Mouse (Mus musculus) cerebellum, adult 2 months (tissue): ENCODE measurements around the gene Olfr51. TPM values are rescaled to one million over a fixed set of nuclear protein-coding genes. Genes with fewer than 3 reads are reported as not detected.
A peak's percentile ranks its signal among the peaks of the same experiment; 100 is the strongest.
"Not testable (repeated sequence)": the region's sequence is repeated elsewhere in the genome, so short reads cannot be mapped to it uniquely, and the experiment has no call there.

Experiments used
- DNase-seq, 2 experiments: peaks; one replicate each; pipeline ENCODE4 v3.0.0; 2021
- H3K27ac ChIP-seq: fragments of 200-500 bp; 2 replicates; pipeline ENCODE4 v1.5.1; 2012; ENCODE audit warnings: low read length, control low read depth, inconsistent platforms; ENCODE audit not compliant: insufficient read depth
- H3K27me3 ChIP-seq: fragments of 200-500 bp; 2 replicates; pipeline ENCODE4 v1.6.1; 2012; ENCODE audit warnings: inconsistent platforms, mild to moderate bottlenecking, low read length, moderate library complexity; ENCODE audit not compliant: control insufficient read depth, insufficient read depth
- H3K4me1 ChIP-seq: fragments of 200-500 bp; 2 replicates; pipeline ENCODE4 v1.6.1; 2011; ENCODE audit warnings: low read length; ENCODE audit not compliant: control insufficient read depth, insufficient read depth
- H3K4me3 ChIP-seq: fragments of 200-500 bp; replicated peaks from 2 replicates; pipeline ENCODE3; 2011; ENCODE audit warnings: mild to moderate bottlenecking, low read depth, low read length, control low read depth; ENCODE audit not compliant: insufficient read depth
- CTCF ChIP-seq: fragments of 200-500 bp; IDR thresholded peaks from 2 replicates; pipeline ENCODE4 v1.5.1; 2011; ENCODE audit warnings: low read depth, mild to moderate bottlenecking, control low read depth, low read length, moderate library complexity, borderline replicate concordance; ENCODE audit not compliant: insufficient read depth
- POLR2A ChIP-seq: fragments of 200-500 bp; IDR thresholded peaks from 2 replicates; pipeline ENCODE4 v1.6.1; 2011; ENCODE audit warnings: low read length, control low read depth, borderline replicate concordance; ENCODE audit not compliant: insufficient read depth
- WGBS: fragments of 180-500 bp; shearing (Covaris S2); methylation state at CpG from one replicate; pipeline ENCODE4 v1.1.7; 2018; 5-methylcytosine and 5-hydroxymethylcytosine counted together
- polyA plus RNA-seq: library from polyadenylated mRNA; depleted of rRNA; stranded (reverse); fragments of >200 nt; gene quantifications from 2 replicates; pipeline ENCODE4 v1.2.3, GENCODE M21; 2012

Gene Olfr51
- polyA plus RNA-seq, 1 experiment: not detected

DNA sequence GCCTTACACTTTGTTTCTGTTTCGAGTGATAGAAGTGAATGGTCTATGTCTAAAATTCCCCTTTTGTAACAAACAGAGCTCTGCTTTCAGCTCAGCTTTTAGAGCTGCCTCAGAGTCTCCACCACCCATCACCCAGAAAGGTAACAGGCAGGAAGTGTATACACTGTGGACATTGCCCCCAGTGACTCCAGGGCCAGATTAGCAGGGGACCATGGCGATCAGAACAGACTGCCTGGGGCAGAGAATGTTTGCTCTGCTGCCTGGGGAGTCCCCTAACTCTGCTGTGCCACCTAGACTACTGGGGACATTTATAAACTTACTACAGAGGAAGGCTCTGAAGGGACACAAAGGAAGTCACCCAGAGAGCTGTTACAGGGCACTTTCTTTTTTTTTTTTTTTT lies 12.9 kb downstream of the Olfr51 start:
- 44% methylated on average over 2 of the region's 2 CpGs for WGBS
- Histone ChIP-seq H3K27me3 (no peaks in the 10 kb centered on the region), H3K27ac (no peak overlapping the region), H3K4me3 (no peak overlapping the region), H3K4me1 (no peaks in the 10 kb centered on the region)
- DNase-seq: no peak
- no peak for TF ChIP-seq POLR2A
- no peak for TF ChIP-seq CTCF

DNA sequence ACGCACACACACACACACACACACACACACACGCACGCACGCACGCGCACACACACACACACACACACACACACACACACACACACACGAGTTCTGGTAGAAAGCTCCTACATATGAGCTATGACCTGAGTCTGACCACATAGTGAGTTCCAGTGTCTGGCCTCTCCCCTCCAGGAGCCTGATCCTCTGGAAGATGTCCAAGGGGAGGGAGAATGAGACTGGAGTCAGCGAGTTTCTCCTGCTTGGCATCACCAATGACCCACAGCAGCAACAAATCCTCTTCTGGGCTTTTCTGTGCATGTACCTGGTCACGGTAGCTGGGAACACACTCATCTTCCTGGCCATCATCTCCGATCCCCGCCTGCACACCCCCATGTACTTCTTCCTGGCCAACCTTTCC lies 23.4 kb downstream of the Olfr51 start:
- 56% methylated on average over 11 of the region's 11 CpGs for WGBS
- not testable (repeated sequence) for H3K27me3 ChIP-seq, H3K4me3 ChIP-seq, DNase-seq, H3K27ac ChIP-seq, H3K4me1 ChIP-seq

DNA sequence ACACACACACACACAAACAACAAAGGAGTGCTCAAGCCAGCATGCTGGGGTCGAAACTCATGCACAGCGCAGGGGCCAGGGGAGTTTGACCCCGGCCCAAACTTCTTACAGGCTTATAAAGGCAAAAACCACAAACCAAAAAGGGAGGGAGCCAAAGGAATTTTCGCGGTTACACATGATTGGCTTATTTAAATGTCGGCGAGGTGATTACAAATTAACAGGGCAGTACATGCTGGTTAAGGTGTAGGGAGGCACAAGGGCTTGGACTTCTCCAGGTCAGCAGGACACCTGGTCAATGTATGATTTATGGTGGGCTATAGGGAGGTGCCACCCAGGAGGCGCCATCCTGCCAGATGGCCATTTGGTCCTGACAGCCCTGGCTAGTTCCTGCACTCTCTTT lies 26.0 kb downstream of the Olfr51 start:
- H3K27ac ChIP-seq, H3K4me3 ChIP-seq, H3K4me1 ChIP-seq, DNase-seq, H3K27me3 ChIP-seq: not testable (repeated sequence)
- WGBS: 54% methylated on average over 8 of the region's 8 CpGs

DNA sequence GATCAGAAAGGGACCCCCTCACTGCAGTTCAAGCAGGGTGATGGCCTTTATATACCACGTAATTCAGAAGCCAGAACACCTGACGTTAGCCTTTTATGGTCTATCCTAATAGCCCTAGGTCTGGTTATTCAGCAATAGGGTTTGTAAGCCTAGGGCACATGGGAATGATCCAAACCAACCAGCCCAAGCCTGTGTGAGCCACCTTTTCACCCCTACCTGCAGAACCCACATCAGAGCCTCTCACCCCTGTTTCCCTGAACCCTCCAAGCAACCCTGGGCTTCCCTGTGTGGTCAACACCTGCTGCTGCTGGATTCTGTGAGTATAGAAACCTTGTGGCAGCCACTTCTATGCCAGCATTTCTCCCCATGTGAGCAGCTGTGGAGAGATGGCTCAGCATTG lies 26.8 kb downstream of the Olfr51 start:
- H3K4me1 ChIP-seq: peaks cover 2% of the 10 kb centered on the region; the same call in 1 of the 2 replicates
- no peak overlapping the region for H3K27ac ChIP-seq
- no peaks in the 10 kb centered on the region for H3K27me3 ChIP-seq
- WGBS: 84% methylated on average over 2 of the region's 2 CpGs
- H3K4me3 ChIP-seq: no peak overlapping the region
- no peak for DNase-seq
- no peak for TF ChIP-seq POLR2A
- no peak for TF ChIP-seq CTCF

DNA sequence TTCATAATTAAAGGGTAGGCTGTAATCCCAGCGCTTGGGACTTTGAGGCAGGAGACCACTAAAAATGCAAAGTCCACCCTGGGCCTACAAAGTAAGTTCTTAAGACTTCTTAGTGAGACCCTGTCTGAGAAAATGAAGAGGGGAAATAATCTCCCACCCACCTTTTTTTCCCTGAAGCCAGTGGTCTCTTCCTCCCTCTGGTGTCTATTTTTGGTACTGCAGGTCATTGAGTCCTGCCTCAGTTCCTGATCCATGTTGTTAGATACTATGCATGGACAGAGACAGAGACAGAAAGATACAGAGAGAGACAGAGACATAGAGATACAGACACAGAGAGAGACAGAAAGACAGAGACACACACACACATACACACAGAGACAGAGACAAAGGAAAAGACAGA lies 29.5 kb downstream of the Olfr51 start:
- TF ChIP-seq CTCF (peak; percentile 44; the same call in 1 of the 2 replicates), POLR2A (no peak)
- Histone ChIP-seq H3K27me3 (no peaks in the 10 kb centered on the region), H3K4me1 (no peaks in the 10 kb centered on the region), H3K27ac (no peak overlapping the region), H3K4me3 (no peak overlapping the region)
- WGBS: 22% methylated on average over 1 of the region's 1 CpGs
- peak in 1 of 2 experiments; percentile 4 for DNase-seq

DNA sequence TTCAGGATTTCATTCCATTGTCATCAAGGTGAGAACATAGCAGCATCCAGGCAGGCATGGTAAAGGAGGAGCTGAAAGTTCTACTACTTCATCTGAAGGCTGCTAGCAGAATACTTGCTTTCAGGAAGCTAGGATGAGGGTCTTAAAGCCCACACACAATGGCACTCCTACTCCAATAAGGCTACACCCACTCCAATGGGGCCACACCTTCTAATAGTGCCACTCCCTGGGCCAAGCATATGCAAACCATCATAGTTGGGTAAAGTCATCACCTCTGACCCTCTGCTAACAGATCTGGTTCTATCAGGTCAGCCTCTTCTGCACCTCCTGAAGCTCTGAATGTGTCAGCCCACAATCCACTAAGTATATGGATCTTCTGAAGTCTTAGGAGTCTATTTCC lies 30.7 kb downstream of the Olfr51 start:
- not testable (repeated sequence) for H3K27me3 ChIP-seq, H3K4me1 ChIP-seq, H3K27ac ChIP-seq, H3K4me3 ChIP-seq, DNase-seq

DNA sequence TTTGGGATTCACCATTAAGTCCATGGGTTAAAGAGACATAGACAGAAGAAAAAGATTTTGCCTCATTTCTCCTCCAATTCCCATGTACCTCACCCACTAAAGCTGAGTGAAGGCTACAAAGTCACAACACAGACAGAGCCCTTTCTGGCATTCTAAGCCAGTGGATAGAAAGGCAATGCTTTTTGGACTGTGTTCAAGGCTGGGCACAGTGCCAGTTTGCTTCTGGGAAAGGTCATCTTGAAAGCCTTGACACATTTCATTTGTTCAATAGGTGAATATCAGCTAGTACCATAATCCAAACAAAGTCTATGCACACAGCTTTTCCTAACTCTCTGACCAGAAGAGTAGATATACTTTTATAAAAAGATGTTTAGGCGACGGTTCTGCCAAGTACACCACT lies 32.6 kb downstream of the Olfr51 start:
- Histone ChIP-seq H3K4me3 (no peak overlapping the region), H3K4me1 (no peaks in the 10 kb centered on the region), H3K27me3 (no peaks in the 10 kb centered on the region), H3K27ac (no peak overlapping the region)
- WGBS: 81% methylated on average over 2 of the region's 2 CpGs
- DNase-seq: no peak
- no peak for TF ChIP-seq POLR2A
- no peak for TF ChIP-seq CTCF

DNA sequence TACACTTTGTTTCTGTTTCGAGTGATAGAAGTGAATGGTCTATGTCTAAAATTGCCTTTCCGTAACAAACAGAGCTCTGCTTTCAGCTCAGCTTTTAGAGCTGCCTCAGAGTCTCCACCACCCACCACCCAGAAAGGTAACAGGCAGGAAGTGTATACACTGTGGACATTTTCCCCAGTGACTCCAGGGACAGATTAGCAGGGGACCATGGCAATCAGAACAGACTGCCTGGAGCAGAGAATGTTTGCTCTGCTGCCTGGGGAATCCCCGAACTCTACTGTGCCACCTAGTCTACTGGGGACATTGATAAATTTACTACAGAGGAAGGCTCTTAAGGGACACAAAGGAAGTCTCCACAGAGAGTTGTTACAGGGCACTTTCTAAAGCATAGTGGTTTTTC lies 41.4 kb downstream of the Olfr51 start:
- DNase-seq, H3K27ac ChIP-seq, H3K4me1 ChIP-seq, H3K27me3 ChIP-seq, H3K4me3 ChIP-seq: not testable (repeated sequence)
- WGBS: 79% methylated on average over 3 of the region's 3 CpGs

DNA sequence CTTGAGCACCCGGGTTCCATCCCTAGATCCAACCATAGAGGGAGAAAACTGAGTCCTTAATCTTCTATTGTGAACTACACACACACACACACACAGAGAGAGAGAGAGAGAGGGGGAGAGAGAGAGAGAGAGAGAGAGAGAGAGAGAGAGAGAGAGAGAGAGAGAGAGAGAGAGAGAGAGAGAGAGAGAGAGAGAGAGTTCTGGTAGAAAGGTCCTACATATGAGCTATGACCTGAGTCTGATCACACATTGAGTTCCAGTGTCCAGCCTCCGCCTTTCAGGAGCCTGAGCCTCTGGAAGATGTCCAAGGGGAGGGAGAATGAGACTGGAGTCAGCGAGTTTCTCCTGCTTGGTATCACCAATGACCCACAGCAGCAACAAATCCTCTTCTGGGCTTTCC lies 44.4 kb downstream of the Olfr51 start, which contains the start of gene Olfr1375:
Olfr1375 (plus strand) TSS at position 301 of the 400 bp plus-strand sequence.
- DNase-seq, H3K27ac ChIP-seq: not testable (repeated sequence)
- WGBS: 17% methylated on average over 3 of the region's 3 CpGs

More for the DNA sequence above, 44.4 kb downstream of the Olfr51 start, which contains the start of gene Olfr1375:
- not testable (repeated sequence) for H3K4me3 ChIP-seq, H3K27me3 ChIP-seq, H3K4me1 ChIP-seq
